Comparison of ENCODE assay signal across 24 mouse cellular contexts in genomic region chr16:95716061-95716706, GRCm38 (mm10). TPM values are rescaled to one million over a fixed set of nuclear protein-coding genes. Genes with fewer than 3 reads are reported as not detected.
DNase-seq lines count a peak whose midpoint lies in the region; ATAC-seq lines count a peak whose summit lies in the region.
"Had no signal": no experiment of that assay in that cellular context is flagged by ENCODE, and none has a peak within 500 bp of the region (broad histone marks: within the 10 kb centered on the region; RNA-seq: fewer than 3 reads in every experiment).

No protein-coding gene starts in this region.

- DNase-seq in heart, adult 9 months (ENCODE audit: low spot score in 2 of 2), result no peak
- DNase-seq in urinary bladder, postnatal 14 days (ENCODE audit: low spot score), result peak; percentile 75
- DNase-seq in urinary bladder, postnatal 10 days (ENCODE audit: low spot score), result no peak
- DNase-seq in lung, postnatal 36 days, result peak; percentile 67
- peak; percentile 56 for DNase-seq in yolk sac, embryonic 10.5 days (ENCODE audit: low spot score)
- DNase-seq in thymus, postnatal 36 days, result no peak
- no peak for DNase-seq in frontal cortex, postnatal 36 days (ENCODE audit: low spot score in 2 of 2)
- DNase-seq: adrenal gland, adult 8-10 months; cerebellum, adult 18-20 months; cerebellum, postnatal 14 days; heart, postnatal 10 days; kidney, adult 2 months; kidney, postnatal 10 days; liver; midbrain, embryonic 14.5 days; retina, postnatal 1 day; right cerebral cortex, postnatal 25 days; spleen, adult 18-20 months; thymus, postnatal 25 days had no signal

- H3K36me3 ChIP-seq in heart, embryonic 15.5 days, result peaks cover 91% of the 10 kb centered on the region

- no peaks in the 10 kb centered on the region for H3K27me3 ChIP-seq in heart, embryonic 15.5 days
- H3K27me3 ChIP-seq: neural tube, embryonic 13.5 days had no signal

- WGBS in heart, embryonic 15.5 days, result 88% methylated on average over 12 of the region's 12 CpGs

- H3K4me2 ChIP-seq in heart, embryonic 15.5 days, result no peak overlapping the region
- H3K4me2 ChIP-seq: neural tube, embryonic 13.5 days had no signal

- H3K27ac ChIP-seq in heart, embryonic 15.5 days, result no peak overlapping the region
- H3K27ac ChIP-seq: forebrain, embryonic 10.5 days; limb, embryonic 10.5 days; neural tube, embryonic 13.5 days had no signal

- H3K9me3 ChIP-seq in heart, embryonic 15.5 days (replicated peaks), result no peaks in the 10 kb centered on the region
- H3K9me3 ChIP-seq: forebrain, embryonic 10.5 days; megakaryocyte, embryonic 14.5 days had no signal

- no peak overlapping the region for H3K9ac ChIP-seq in heart, embryonic 15.5 days
- H3K9ac ChIP-seq: neural tube, embryonic 13.5 days had no signal

- no peaks in the 10 kb centered on the region for H3K4me1 ChIP-seq in heart, embryonic 15.5 days (replicated peaks)
- H3K4me1 ChIP-seq: forebrain, embryonic 10.5 days; limb, embryonic 10.5 days; megakaryocyte, embryonic 14.5 days; neural tube, embryonic 13.5 days had no signal

- no peak overlapping the region for H3K4me3 ChIP-seq in heart, embryonic 15.5 days
- H3K4me3 ChIP-seq: forebrain, embryonic 10.5 days; limb, embryonic 10.5 days; megakaryocyte, embryonic 14.5 days; neural tube, embryonic 13.5 days had no signal

- ATAC-seq in heart, embryonic 15.5 days (replicated peaks; ENCODE audit: insufficient number of reproducible peaks, insufficient read depth, low FRiP score, low read depth), result 0 out of 2 replicates have a peak, but pooled peaks have one; percentile 14

RNA-seq across cellular contexts. Expression of gene Ets2, which starts 14.3 kb away (rescaled TPM):
- 56.5 and 65.0 TPM in 2 replicates for polyA plus RNA-seq in heart, embryonic 15.5 days (2015; fragmentation: Nextera tagmentation; extraction: Ambion mirVana)

Comparison
In these comparisons a context has a peak if more than half of its experiments do, and no peak if none do; other contexts are left out.
1. DNase-seq: peak in urinary bladder, postnatal 14 days (single experiment), lung, postnatal 36 days (single experiment) and yolk sac, embryonic 10.5 days (single experiment); none in heart, adult 9 months (0 of 2), urinary bladder, postnatal 10 days (single experiment), thymus, postnatal 36 days (0 of 2) and frontal cortex, postnatal 36 days (0 of 2).